Mouse (Mus musculus) CH12.LX (cell line): ENCODE data around the gene Rundc3a.

Experiments
- CTCF ChIP-seq, 2 experiments: IDR thresholded peaks in 1 of 2; conservative IDR thresholded peaks in 1 of 2; 2 replicates each; pipeline ENCODE4 v1.5.1; 2011 to 2012; ENCODE audit warnings: low read depth in 2 of 2, low read length in 2 of 2, improper control_type of control experiment in 1 of 2, inconsistent platforms in 1 of 2, mild to moderate bottlenecking in 1 of 2, moderate library complexity in 1 of 2
- JUND ChIP-seq: conservative IDR thresholded peaks from 2 replicates; pipeline ENCODE4 v1.6.1; 2011; ENCODE audit warnings: low read depth, low read length, improper control_type of control experiment
- MAX ChIP-seq: IDR thresholded peaks from 2 replicates; pipeline ENCODE4 v1.6.1; 2011; ENCODE audit warnings: low read length, improper control_type of control experiment
- POLR2A ChIP-seq: IDR thresholded peaks from 2 replicates; pipeline ENCODE4 v1.6.1; 2011; ENCODE audit warnings: low read depth, mild to moderate bottlenecking, improper control_type of control experiment, low read length
- POLR2AphosphoS2 ChIP-seq: IDR thresholded peaks from 2 replicates; pipeline ENCODE4 v1.6.1; 2011; ENCODE audit warnings: low read depth, low read length, improper control_type of control experiment
- RCOR1 ChIP-seq: conservative IDR thresholded peaks from 2 replicates; pipeline ENCODE4 v1.6.1; 2012; ENCODE audit warnings: low read depth, mild to moderate bottlenecking, inconsistent platforms, low read length, improper control_type of control experiment
- TBP ChIP-seq: conservative IDR thresholded peaks from 2 replicates; pipeline ENCODE4 v1.6.1; 2011; ENCODE audit warnings: low read depth, low read length, improper control_type of control experiment

GRCm38 (mm10) chr11:102444321-102444720 is 51.1 kb downstream of the Rundc3a start:
- TF ChIP-seq POLR2A (no peak), JUND (no peak), CTCF (conservative IDR thresholded peaks at IDR 0.05 in 1 of 2, IDR thresholded peaks at IDR 0.05 in 1 of 2; ENCODE audit: low read depth in 2 of 2, low read length in 2 of 2) (no peak), TBP (no peak), POLR2AphosphoS2 (no peak), MAX (no peak), RCOR1 (no peak)
